Mouse (Mus musculus) hindbrain, postnatal 0 days (tissue): ENCODE measurements around the gene Gdap2. TPM values are rescaled to one million over a fixed set of nuclear protein-coding genes. Genes with fewer than 3 reads are reported as not detected.

Experiments
- ATAC-seq: fragments of 200-750 bp; cut with Nextera tagmentation; 2 replicates; pipeline ENCODE4 v1.8.0; 2017; ENCODE audit warnings: mild to moderate bottlenecking, moderate TSS enrichment, moderate library complexity
- DNase-seq: peaks from one replicate; pipeline ENCODE4 v3.0.0-alpha.2; 2015; ENCODE audit warnings: low spot score
- H3K27ac ChIP-seq: fragments of 300-500 bp; sonication (generic); 2 replicates; pipeline ENCODE4 v1.5.1; 2014; ENCODE audit warnings: mild to moderate bottlenecking
- H3K27me3 ChIP-seq: fragments of 300-500 bp; sonication (generic); 2 replicates; pipeline ENCODE4 v1.6.1; 2014; ENCODE audit warnings: low read length, mixed read lengths; ENCODE audit not compliant: insufficient read depth
- H3K36me3 ChIP-seq: fragments of 300-500 bp; sonication (generic); 2 replicates; pipeline ENCODE4 v1.6.1; 2014; ENCODE audit warnings: low read length, mixed read lengths; ENCODE audit not compliant: insufficient read depth
- H3K4me1 ChIP-seq: fragments of 300-500 bp; sonication (generic); 2 replicates; pipeline ENCODE4 v1.6.1; 2014; ENCODE audit warnings: antibody characterized with exemption, low read length, mixed read lengths; ENCODE audit not compliant: insufficient read depth
- H3K4me2 ChIP-seq: fragments of 300-500 bp; sonication (generic); 2 replicates; pipeline ENCODE4 v1.6.1; 2014; ENCODE audit warnings: low read depth, mild to moderate bottlenecking, low read length, moderate library complexity, mixed read lengths
- H3K4me3 ChIP-seq: fragments of 300-500 bp; sonication (generic); 2 replicates; pipeline ENCODE4 v1.5.1; 2014; ENCODE audit warnings: low read length
- H3K9ac ChIP-seq: fragments of 300-500 bp; sonication (generic); replicated peaks from 2 replicates; pipeline ENCODE4 v1.6.1; 2014; ENCODE audit warnings: mild to moderate bottlenecking, low read length, moderate library complexity, mixed read lengths
- H3K9me3 ChIP-seq: fragments of 300-500 bp; sonication (generic); 2 replicates; pipeline ENCODE4 v1.6.1; 2016; ENCODE audit warnings: low read length, mixed read lengths
- CTCF ChIP-seq: IDR thresholded peaks from 2 replicates; pipeline ENCODE4 v1.5.1; 2016; ENCODE audit warnings: antibody characterized with exemption, control low read depth, low read depth
- WGBS: fragments of 180-500 bp; shearing (Covaris S2); extraction: QIAGEN DNeasy Blood & Tissue Kit; methylation state at CpG from one replicate; pipeline ENCODE4 v1.1.7; 2014; 5-methylcytosine and 5-hydroxymethylcytosine counted together
- polyA plus RNA-seq: library from polyadenylated mRNA; unstranded; fragments of >200 nt; fragmentation: Nextera tagmentation; extraction: Ambion mirVana; gene quantifications from 2 replicates; pipeline ENCODE4 v1.2.1, GENCODE M21; 2015
- total RNA-seq: library from RNA; depleted of rRNA; stranded (reverse); fragments of >200 nt; gene quantifications from 2 replicates; pipeline ENCODE4 v1.2.3, GENCODE M21; 2014

The Gdap2 gene
- total and polyA plus RNA-seq, 2 experiments from 2014 or later, result 28.2 to 36.4 TPM

- Histone ChIP-seq H3K4me1 (peaks cover 6% of the 10 kb centered on the region; the same call in 1 of the 2 replicates), H3K27me3 (no peaks in the 10 kb centered on the region), H3K4me2 (peak overlapping the region; percentile 86; the same call in 1 of the 2 replicates), H3K27ac (no peak overlapping the region), H3K9me3 (no peaks in the 10 kb centered on the region), H3K36me3 (peaks cover 9% of the 10 kb centered on the region; the same call in 1 of the 2 replicates), H3K9ac (no peak overlapping the region), H3K4me3 (no peak overlapping the region)
- no peak for TF ChIP-seq CTCF
- no peak for ATAC-seq
- DNase-seq, result no peak
- 81% methylated on average over 2 of the region's 2 CpGs for WGBS
These were observed 1.4 kb downstream of the Gdap2 start for GRCm38 (mm10) chr3:100163556-100163955.

- H3K27ac ChIP-seq, result no peak overlapping the region
- ATAC-seq, result no peak
- H3K4me3 ChIP-seq, result no peak overlapping the region
- TF ChIP-seq CTCF, result no peak
- DNase-seq, result no peak
- H3K9me3 ChIP-seq, result no peaks in the 10 kb centered on the region
- peaks cover 6% of the 10 kb centered on the region; the same call in 1 of the 2 replicates for H3K4me1 ChIP-seq
- H3K36me3 ChIP-seq, result no peaks in the 10 kb centered on the region
- H3K9ac ChIP-seq, result no peak overlapping the region
- H3K27me3 ChIP-seq, result no peaks in the 10 kb centered on the region
- H3K4me2 ChIP-seq, result no peak overlapping the region
These were observed 2.8 kb downstream of the Gdap2 start for GRCm38 (mm10) chr3:100164991-100165390.

- H3K27me3 ChIP-seq, result no peaks in the 10 kb centered on the region
- 89% methylated on average over 2 of the region's 2 CpGs for WGBS
- H3K4me1 ChIP-seq, result no peaks in the 10 kb centered on the region
- ATAC-seq, result no peak
- no peak for TF ChIP-seq CTCF
- no peak overlapping the region for H3K27ac ChIP-seq
- no peak for DNase-seq
- H3K9ac ChIP-seq, result no peak overlapping the region
- H3K4me2 ChIP-seq, result no peak overlapping the region
- no peaks in the 10 kb centered on the region for H3K9me3 ChIP-seq
- H3K4me3 ChIP-seq, result no peak overlapping the region
- peaks cover 64% of the 10 kb centered on the region; the same call in 1 of the 2 replicates for H3K36me3 ChIP-seq
These were observed 13.8 kb downstream of the Gdap2 start for GRCm38 (mm10) chr3:100176031-100176430.

GRCm38 (mm10) chr3:100180471-100180870 lies 18.3 kb downstream of the Gdap2 start:
- DNase-seq, result no peak
- no peak for TF ChIP-seq CTCF
- WGBS, result 95% methylated on average over 3 of the region's 3 CpGs
- Histone ChIP-seq H3K9me3 (no peaks in the 10 kb centered on the region), H3K27ac (no peak overlapping the region), H3K9ac (no peak overlapping the region), H3K4me1 (no peaks in the 10 kb centered on the region), H3K4me2 (no peak overlapping the region), H3K27me3 (no peaks in the 10 kb centered on the region), H3K4me3 (no peak overlapping the region), H3K36me3 (peaks cover 56% of the 10 kb centered on the region)
- ATAC-seq, result no peak

GRCm38 (mm10) chr3:100189444-100189843 lies 27.3 kb downstream of the Gdap2 start:
- no peak overlapping the region for H3K27ac ChIP-seq
- peaks cover 23% of the 10 kb centered on the region for H3K36me3 ChIP-seq
- H3K27me3 ChIP-seq, result no peaks in the 10 kb centered on the region
- H3K4me1 ChIP-seq, result no peaks in the 10 kb centered on the region
- WGBS, result 31% methylated on average over 1 of the region's 1 CpGs
- ATAC-seq (peak; percentile 92), DNase-seq (peak; percentile 92)
- H3K9me3 ChIP-seq, result no peaks in the 10 kb centered on the region
- no peak overlapping the region for H3K9ac ChIP-seq
- no peak overlapping the region for H3K4me3 ChIP-seq
- H3K4me2 ChIP-seq, result no peak overlapping the region
- peak; percentile 84 for TF ChIP-seq CTCF

GRCm38 (mm10) chr3:100189861-100190260 lies 27.7 kb downstream of the Gdap2 start:
- Histone ChIP-seq H3K9ac (no peak overlapping the region), H3K36me3 (peaks cover 23% of the 10 kb centered on the region), H3K4me1 (no peaks in the 10 kb centered on the region), H3K4me3 (no peak overlapping the region), H3K9me3 (no peaks in the 10 kb centered on the region), H3K27me3 (no peaks in the 10 kb centered on the region), H3K27ac (no peak overlapping the region), H3K4me2 (no peak overlapping the region)
- WGBS, result 77% methylated on average over 11 of the region's 11 CpGs
- ATAC-seq (peak; percentile 50), DNase-seq (no peak)
- no peak for TF ChIP-seq CTCF

GRCm38 (mm10) chr3:100194210-100194609 lies 32.0 kb downstream of the Gdap2 start:
- DNase-seq (no peak), ATAC-seq (no peak)
- H3K4me1 ChIP-seq, result no peaks in the 10 kb centered on the region
- H3K9ac ChIP-seq, result no peak overlapping the region
- H3K27ac ChIP-seq, result no peak overlapping the region
- WGBS, result 59% methylated on average over 5 of the region's 5 CpGs
- H3K27me3 ChIP-seq, result no peaks in the 10 kb centered on the region
- H3K4me3 ChIP-seq, result no peak overlapping the region
- H3K4me2 ChIP-seq, result no peak overlapping the region
- peaks cover 23% of the 10 kb centered on the region for H3K36me3 ChIP-seq
- H3K9me3 ChIP-seq, result no peaks in the 10 kb centered on the region
- TF ChIP-seq CTCF, result no peak
